In the genomic region with DNA sequence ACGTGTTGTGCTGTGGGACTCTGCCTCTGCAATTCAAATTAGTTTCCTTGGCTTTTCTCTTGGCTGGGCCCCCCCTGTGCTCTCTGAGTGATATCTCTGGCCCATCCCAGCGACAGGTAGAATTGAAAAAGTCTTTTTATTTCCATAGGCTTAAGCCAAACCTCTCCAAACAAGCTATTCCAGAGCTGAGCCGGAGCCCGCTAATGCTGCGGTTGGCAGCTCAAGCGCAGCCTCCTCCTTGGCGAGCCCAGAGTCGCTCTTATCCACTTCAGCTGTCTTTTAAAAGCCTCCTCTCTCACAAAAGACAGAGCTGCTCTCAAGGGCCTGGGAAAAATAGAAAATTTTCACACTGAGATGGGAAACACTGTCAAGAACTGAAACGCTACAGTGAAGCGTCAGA, we compare ENCODE assay signal across 13 mouse cellular contexts.
A peak's percentile ranks its signal among the peaks of the same experiment; 100 is the strongest.
DNase-seq lines count a peak whose midpoint lies in the region; ATAC-seq and TF ChIP-seq lines count a peak whose summit lies in the region.
"Had no signal": no experiment of that assay in that cellular context is flagged by ENCODE, and none has a peak within 500 bp of the region (broad histone marks: within the 10 kb centered on the region; RNA-seq: fewer than 3 reads in every experiment).

No protein-coding gene starts in this region.

- no peak overlapping the region for H3K4me3 ChIP-seq in hindbrain, postnatal 0 days (ENCODE audit: low read length)
- H3K4me3 ChIP-seq: myocyte had no signal

- no peak for TF ChIP-seq CTCF in hindbrain, postnatal 0 days (IDR thresholded peaks at IDR 0.05; ENCODE audit: low read depth)

- peak; percentile 67; the same call in 1 of the 2 replicates for ATAC-seq in hindbrain, postnatal 0 days
- ATAC-seq in monocyte, adult 5-6 weeks (replicated peaks; ENCODE audit: insufficient number of reproducible peaks, low FRiP score, low TSS enrichment, poor library complexity, severe bottlenecking), result no peak

- H3K9ac ChIP-seq in hindbrain, postnatal 0 days (replicated peaks; ENCODE audit: low read length), result no peak overlapping the region

- peaks cover 4% of the 10 kb centered on the region; the same call in 1 of the 2 replicates for H3K4me1 ChIP-seq in hindbrain, postnatal 0 days (ENCODE audit: insufficient read depth, low read length)

- WGBS in hindbrain, postnatal 0 days, result 21% methylated on average over 10 of the region's 10 CpGs

- no peaks in the 10 kb centered on the region for H3K9me3 ChIP-seq in hindbrain, postnatal 0 days (ENCODE audit: low read length)

- H3K27me3 ChIP-seq in hindbrain, postnatal 0 days (ENCODE audit: insufficient read depth, low read length), result no peaks in the 10 kb centered on the region

- H3K36me3 ChIP-seq in hindbrain, postnatal 0 days (ENCODE audit: insufficient read depth, low read length), result no peaks in the 10 kb centered on the region

- peak overlapping the region; percentile 41 for H3K27ac ChIP-seq in hindbrain, postnatal 0 days

- no peak overlapping the region for H3K4me2 ChIP-seq in hindbrain, postnatal 0 days (ENCODE audit: low read depth, low read length)
- H3K4me2 ChIP-seq: heart, embryonic 11.5 days had no signal

- DNase-seq in embryo, embryonic 10 days (ENCODE audit: low spot score), result peak; percentile 12
- no peak for DNase-seq in embryo, embryonic 9.5 days (ENCODE audit: extremely low spot score)
- peak; percentile 4 for DNase-seq in right cerebral cortex, postnatal 4 days
- DNase-seq in right cerebral cortex, adult 18-20 months, result no peak
- DNase-seq in hindbrain, postnatal 0 days (ENCODE audit: low spot score), result peak; percentile 54
- DNase-seq in urinary bladder, adult 18-20 months (ENCODE audit: low spot score in 2 of 2), result no peak
- DNase-seq in retina, postnatal 1 day, result no peak
- DNase-seq: adrenal gland, adult 2 months; gastrocnemius, postnatal 14 days; lung, postnatal 4 days had no signal

Comparison
In these comparisons a context has a peak if more than half of its experiments do, and no peak if none do; other contexts are left out.
1. DNase-seq: peak in embryo, embryonic 10 days (single experiment), right cerebral cortex, postnatal 4 days (single experiment) and hindbrain, postnatal 0 days (single experiment); none in embryo, embryonic 9.5 days (single experiment), right cerebral cortex, adult 18-20 months (single experiment), urinary bladder, adult 18-20 months (0 of 2) and retina, postnatal 1 day (single experiment).